Mouse (Mus musculus): ENCODE measurements at regions not wholly inside any gene's neighbourhood (a gene's known extent, or its start where the extent isn't known, plus 50 kb on each side); places are given as distances from the start of the nearest gene placed in this dataset.

- TF ChIP-seq CTCF (IDR thresholded peaks at IDR 0.05; ENCODE audit: control insufficient read depth, insufficient read depth, insufficient replicate concordance, low read depth, low read length) (no peak), POLR2A (IDR thresholded peaks at IDR 0.05; ENCODE audit: control insufficient read depth, low read depth, low read length) (no peak)
These were observed 108.5 kb downstream of the Dact1 start for GRCm38 (mm10) chr12:71418186-71418585.
